Mouse (Mus musculus) erythroblast, embryonic 14.5 days (primary cell): Measurements from ENCODE around the gene Abhd8.

Source experiments
- GATA1 ChIP-seq: IDR thresholded peaks from 2 replicates; pipeline ENCODE4 v1.6.1; 2012; ENCODE audit warnings: low read length, inconsistent platforms, mixed read lengths
- TAL1 ChIP-seq: IDR thresholded peaks from 3 replicates; pipeline ENCODE4 v1.6.1; 2012; ENCODE audit warnings: low read length, inconsistent platforms, mixed read lengths

GRCm38 (mm10) chr8:71411535-71412273, 51.8 kb downstream of the Abhd8 start:
- TF ChIP-seq GATA1, result no peak
- TF ChIP-seq TAL1, result no peak
